Mouse (Mus musculus) thymus, postnatal 0 days (tissue): Measurements from ENCODE around the gene Olig2. TPM values are rescaled to one million over a fixed set of nuclear protein-coding genes. Genes with fewer than 3 reads are reported as not detected.
"Not testable (repeated sequence)": the region's sequence is repeated elsewhere in the genome, so short reads cannot be mapped to it uniquely, and the experiment has no call there.

ENCODE experiments used
- DNase-seq: peaks from one replicate; pipeline ENCODE4 v3.0.0-alpha.2; 2015; ENCODE audit warnings: low spot score
- polyA plus RNA-seq: library from polyadenylated mRNA; unstranded; fragments of >200 nt; fragmentation: Nextera tagmentation; extraction: Ambion mirVana; gene quantifications from 2 replicates; pipeline ENCODE4 v1.2.1, GENCODE M21; 2015

Olig2 gene
- polyA plus RNA-seq, 1 experiment from 2014 or later: 0.05 TPM

DNA sequence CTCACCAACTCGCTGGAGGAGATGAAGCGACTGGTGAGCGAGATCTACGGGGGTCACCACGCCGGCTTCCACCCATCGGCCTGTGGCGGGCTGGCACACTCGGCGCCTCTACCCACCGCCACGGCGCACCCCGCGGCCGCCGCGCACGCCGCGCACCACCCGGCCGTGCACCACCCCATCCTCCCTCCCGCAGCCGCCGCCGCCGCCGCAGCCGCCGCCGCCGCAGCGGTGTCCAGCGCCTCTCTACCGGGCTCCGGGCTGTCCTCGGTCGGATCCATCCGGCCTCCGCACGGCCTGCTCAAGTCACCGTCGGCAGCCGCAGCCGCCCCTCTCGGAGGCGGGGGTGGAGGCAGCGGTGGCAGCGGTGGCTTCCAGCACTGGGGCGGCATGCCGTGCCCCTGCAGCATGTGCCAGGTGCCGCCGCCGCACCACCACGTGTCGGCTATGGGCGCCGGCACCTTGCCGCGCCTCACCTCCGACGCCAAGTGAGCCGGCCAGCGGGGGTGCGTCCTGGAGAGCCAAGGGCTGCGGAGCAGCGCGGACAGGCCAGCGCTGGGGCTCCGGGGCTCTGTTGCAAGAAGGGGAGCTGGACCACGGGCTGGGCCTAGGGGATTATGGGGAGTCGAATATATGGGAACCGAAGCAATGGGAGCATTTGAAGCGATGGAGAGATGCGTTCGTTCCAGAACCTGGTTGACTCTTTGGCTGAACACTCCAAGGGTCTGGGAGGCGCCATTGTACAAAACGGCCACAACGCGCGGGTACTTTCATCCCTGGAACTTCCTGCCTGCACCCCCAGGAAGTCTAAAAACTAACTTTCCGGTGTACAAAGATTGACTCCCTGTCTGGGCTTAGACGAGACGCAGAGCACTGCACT lies 1.9 kb downstream of the Olig2 start:
- no peak for DNase-seq

DNA sequence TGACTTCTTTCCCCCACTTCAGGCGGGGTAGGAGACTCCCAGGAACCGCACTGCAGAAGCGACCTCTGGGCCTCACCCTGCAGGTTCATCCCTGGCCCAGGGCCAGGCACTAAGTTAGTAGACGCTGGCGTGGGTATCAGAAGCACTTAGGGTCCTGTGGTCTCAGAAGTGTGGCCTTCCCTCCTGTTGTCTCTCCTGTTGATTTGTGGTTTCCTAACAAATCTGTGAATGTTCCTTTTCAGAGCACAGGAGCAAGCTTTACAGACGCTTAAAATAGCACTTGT lies 2.4 kb downstream of the Olig2 start:
- no peak for DNase-seq

DNA sequence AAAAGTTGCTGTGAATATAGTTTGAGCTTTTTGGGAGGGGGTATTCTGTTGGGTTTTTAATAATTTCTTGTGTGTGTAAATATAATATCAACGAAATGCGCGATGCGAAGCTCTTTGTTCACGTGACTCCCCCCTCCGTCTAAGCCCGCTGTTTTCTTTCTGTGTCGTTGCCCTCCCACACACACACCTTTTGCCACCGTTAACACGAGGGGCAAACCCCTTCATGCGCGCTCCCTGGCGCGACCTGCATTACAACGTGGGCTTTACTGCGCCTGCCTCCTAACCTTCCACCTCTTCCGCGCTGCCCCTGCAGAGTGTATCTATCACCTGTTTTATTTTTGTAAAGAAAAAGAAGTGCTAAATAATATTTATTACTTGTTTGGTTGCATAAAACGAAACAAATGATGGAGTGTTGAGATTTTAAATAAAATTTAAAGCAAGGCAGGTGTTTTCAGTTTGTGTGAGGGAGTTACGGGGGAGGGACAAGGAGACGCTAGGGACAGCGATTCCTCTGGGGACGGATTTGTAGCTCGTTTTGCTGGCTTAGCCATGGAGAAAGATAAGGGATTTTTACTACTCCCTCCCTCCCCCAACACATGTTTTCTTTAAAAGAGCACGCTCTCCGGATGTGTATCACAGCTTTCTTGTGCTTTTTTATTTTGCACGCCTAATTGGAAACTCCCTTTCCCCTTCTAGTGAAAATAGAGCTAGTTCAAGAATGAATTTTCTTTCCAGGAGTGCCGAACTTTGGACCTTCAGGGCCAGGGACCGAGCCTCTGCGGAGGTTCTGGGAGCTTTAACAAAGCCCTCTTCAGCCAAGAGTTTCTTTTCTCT lies 3.2 kb downstream of the Olig2 start:
- no peak for DNase-seq

DNA sequence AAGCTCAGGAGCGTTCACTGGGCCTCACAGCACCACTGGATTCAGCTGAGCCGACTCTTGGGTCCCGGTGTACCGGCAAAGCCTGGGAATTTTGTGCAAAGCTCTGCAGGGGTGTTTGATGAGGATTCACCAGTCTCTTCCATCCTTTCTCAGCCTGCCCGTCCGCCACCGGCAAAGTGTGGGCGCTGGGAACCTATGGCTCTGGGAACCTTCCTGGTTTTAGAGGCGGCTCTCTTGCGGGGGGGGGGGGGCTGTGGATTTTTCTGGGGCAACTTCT lies 3.8 kb downstream of the Olig2 start:
- no peak for DNase-seq

DNA sequence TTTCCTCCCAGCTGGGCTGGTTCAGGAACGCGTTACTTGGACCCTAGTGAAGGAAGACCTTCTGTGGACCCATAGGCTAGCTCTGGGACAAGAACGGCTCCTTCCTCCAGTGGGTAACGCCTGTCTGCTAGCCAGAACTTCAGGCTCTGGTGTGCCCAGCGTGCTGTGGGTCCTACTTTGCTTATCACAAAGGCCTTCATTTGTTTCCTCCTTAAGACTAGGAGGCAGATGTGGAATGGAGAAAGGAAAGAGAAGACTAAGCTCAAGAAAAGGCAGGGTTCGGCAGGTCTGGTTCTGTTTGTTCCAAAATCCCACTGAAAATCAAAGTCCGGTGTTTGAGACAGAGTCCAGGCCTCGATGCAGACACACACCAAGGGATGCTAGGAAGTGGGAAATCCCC lies 4.4 kb downstream of the Olig2 start:
- no peak for DNase-seq

DNA sequence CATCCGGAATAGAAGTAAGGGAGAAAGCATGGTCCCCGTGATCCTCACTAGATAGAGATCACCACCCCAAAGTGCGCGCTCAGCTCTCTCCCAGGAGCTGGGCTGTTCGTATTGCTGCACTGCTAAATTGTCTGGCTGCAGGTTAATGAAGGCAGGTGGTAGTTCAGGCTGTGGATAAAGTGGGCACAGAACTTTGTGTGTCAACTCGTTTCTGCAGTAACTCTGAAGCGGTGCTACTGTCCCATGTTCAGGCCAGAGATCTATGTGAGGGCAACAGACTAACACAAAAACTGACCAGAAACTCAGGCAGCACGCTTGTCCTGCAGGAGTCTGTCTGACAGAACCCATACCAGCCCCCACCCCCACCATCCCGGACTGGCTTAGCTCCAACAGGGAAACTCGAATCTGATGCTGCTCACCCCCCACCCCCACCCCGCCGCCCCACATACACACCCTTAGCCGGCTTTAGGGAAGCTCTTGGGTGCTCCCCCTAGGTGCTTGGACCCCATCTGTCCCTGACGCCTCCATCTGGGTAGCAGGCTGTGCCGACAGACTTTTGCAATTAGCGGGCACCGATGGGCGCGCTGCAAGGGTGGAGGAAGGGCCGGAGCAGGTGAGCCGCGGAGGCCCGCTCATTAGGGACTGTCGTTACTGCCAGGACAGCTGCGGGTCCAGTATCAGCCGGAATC lies 6.7 kb downstream of the Olig2 start:
- DNase-seq: no peak

DNA sequence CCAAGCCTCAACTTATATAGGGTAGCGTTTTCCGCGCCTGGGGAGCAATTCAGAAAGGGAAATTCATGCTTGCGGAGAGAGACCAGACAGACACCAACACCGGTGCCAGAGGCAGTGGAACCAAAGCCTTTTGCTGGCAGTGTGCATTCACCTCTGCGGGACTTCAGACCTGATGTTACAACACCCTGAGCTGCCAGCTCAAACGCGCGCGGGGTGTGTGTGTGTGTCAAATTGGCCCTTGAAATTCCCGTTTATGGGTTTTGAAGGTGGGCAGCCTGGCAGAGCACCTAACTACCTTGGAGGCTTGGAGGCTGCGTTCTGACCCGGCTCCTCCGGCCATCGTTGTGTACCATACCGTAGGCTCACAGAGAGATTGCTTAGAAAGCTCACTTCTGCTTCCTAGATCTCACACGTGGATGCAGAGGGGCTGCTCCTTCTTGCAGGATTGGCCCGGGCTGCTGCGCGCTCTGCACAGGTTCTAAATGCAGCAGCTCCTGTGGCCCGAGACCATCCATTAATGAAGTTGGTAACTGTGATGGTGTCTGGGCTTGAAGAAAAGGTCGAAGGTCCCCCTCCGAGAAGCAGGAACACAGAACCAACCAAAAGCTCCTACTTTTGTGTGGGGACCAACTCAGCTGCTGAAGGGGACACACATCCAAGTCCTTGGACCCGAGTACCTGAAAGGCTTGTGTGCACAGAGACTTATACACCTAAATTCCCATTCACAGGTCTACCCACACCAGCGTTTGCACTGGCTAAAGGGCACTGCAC lies 7.4 kb downstream of the Olig2 start:
- no peak for DNase-seq

DNA sequence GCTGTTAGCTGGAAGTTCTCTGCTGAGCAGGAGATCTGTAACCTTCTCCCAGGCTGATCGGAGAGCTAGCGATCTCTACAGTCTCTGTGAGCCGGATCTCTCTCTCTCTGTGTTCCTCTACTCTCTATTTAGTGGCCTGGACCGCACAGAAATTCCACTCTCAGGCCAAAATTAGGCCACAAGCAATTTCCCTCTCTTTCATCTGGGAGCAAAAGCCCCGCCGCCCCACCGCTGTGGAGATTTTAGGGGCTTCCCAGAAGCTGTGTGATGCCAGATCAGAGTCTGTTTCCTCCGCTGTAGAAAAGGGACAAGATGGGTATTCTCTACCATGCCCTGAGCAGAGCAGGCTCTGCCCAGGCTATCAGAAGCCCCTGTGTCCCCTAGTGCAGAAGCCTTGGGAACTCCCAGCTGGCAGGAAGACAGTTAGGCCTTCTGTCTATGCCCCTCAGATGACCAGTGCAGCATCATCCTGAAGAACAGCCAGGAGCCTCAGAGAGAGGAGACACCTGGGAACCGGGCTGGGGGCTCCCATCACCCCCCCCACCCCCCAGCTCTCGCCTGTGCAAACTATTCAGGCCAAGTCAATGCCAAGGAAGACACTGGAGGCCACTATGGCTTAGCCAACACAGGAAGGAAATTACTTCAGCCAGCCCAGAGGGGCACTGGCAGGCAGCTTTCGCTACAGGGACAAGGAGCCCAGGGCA lies 8.1 kb downstream of the Olig2 start:
- DNase-seq: no peak

DNA sequence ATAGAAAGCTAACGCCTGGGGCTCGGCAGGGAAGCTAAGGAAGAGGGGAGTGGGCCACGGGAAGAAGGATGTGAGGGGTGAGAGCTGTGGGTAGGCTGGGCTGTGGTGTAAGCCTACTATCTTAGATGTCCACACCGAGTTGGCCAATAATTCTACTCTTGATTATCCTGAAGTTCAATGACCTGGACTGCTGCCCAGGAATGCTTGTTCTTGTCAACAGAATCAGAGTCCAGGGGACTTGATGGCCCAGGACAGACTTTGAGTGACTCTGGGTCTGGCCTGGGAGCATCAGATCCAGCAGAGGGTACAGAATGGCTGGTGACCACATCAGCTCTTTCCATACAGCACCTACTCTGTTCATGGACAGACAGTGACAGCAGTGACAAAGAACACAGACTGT lies 13.8 kb downstream of the Olig2 start:
- no peak for DNase-seq

DNA sequence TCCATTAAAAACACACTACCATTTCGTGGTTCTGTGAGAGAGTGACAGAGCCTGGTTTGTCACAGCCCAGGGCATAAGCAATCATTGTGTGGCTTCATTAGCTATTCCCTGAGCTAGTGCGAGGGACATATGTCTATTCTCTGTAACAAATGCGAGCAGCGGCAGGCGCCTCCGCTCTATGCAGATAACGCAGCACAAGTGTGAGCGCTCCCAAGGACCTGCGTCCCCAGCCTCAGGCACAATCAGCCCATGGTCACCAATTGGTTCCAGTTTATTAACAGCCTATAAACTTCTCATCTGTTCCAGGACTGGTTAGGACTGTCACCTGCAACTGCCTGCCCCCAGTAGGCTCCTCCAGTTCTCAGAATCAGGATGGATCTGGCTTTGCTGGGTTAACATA lies 21.0 kb downstream of the Olig2 start:
- no peak for DNase-seq

DNA sequence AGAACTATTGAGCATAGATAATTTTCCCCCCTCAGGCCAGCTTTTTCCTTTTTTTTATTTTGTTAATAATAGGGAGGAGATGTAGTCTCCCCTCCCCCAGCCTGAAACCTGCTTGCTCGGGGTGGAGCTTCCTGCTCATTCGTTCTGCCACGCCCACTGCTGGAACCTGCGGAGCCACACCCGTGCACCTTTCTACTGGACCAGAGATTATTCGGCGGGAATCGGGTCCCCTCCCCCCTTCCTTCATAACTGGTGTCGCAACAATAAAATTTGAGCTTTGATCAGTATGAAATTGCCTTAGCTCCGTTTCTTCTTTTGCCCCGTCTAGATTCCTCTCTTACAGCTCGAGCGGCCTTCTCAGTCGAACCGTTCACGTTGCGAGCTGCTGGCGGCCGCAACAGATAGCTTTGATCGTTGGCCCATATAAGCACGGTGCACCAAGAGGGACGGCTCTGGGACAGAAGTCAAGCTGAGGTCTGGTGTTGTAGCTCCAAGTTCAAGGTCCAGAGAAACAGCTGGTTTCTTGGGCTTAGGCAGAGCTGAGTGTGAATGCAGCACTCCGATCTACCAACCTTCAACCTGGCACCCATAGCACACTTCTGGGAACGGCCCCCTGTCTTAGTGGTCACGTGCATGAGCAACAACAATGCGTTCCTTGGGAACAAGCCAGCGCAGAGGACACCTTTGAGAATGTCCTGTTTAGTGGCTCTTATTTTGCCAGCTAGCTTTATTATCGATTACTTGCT lies 30.3 kb downstream of the Olig2 start:
- not testable (repeated sequence) for DNase-seq

DNA sequence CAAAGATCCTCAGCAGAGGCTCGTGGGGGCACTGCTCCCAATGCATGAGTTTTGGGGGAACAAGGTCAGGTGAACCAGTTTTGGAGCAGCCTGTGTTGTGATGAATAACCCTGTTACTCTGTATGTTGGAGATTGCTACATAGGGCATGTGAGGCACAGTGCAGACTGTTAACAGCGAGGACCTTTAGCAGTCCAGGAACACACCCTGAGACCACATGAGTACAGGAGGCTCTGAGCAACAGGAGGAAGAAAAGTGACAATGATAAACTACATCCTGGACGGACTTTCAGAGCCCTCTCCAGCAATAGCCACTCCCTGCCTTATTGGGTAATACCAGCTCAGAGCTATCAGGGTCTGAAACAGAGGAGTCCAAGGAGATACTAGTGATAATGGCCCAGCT lies 33.7 kb downstream of the Olig2 start:
- DNase-seq: no peak

DNA sequence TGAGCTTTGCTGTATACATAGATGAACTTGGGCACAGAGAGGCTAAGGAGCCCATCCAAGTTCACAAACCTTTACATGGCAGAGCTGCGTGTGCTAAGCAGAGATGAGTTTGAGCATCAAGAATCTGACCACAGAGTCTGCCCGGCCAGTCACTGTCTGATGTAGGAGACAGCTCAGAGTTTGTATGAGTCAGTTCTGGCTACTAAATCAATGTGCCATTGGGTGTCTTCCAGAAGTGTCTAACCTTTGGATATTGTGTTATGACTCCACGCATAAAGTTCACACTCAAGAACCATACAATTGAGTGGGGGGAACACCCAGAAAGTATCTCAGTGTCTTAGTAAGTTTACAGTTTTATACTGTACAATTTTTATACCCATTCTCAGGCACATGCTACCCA lies 35.6 kb downstream of the Olig2 start:
- no peak for DNase-seq

DNA sequence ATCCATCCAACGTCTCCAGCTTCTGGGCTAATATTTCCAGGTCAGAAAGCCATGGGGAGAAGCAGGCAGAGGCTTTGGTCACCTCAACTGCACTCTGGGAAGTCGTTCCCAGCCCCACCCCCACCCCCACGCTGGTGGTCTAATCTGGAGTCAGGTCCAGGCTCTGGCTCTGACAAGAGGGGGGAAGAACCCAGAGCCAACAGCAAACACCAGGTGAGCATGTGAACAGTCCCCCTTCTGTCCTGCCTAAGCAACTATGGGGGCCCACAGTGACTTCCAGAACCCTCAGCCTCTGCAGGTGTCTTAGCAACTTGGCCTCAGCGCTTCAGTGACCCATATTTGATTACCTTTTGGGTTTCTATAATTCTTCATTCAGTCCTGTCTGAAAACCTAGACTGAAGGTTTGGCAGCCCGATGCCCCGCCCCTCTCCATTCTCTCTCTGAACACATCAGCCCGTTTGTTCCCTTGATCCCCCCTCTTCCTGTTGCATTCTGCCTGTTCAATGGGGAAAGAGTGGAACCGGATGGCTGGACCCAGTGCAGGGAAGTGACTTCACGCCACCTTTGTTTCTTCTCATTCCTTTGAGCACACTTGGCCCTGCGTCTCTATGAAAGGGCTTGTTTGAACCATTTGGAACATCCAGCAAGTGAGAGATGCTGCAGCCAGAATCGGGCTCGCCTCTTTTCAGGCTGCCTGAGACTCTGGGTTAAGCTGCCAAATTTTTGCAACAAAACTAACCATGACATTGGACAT lies 37.4 kb downstream of the Olig2 start:
- no peak for DNase-seq

DNA sequence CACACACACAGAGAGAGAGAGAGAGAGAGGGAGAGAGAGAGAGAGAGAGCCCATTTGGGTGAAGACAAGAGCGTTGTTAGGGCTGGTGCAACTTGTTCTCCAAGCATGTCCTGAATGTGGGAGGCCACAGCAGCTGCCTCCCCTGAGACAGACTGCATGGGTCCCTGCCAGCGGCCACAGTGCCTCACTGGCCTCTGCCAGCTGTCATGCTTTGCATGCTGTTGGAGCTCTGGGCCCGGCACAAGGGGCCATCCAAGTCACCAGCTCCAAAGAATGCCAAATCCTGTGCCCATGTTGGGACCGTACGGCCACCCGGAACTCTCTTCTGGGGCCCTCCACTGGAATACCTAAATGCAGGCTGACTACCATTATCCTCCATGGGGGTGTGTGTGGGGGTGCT lies 40.7 kb downstream of the Olig2 start:
- no peak for DNase-seq

DNA sequence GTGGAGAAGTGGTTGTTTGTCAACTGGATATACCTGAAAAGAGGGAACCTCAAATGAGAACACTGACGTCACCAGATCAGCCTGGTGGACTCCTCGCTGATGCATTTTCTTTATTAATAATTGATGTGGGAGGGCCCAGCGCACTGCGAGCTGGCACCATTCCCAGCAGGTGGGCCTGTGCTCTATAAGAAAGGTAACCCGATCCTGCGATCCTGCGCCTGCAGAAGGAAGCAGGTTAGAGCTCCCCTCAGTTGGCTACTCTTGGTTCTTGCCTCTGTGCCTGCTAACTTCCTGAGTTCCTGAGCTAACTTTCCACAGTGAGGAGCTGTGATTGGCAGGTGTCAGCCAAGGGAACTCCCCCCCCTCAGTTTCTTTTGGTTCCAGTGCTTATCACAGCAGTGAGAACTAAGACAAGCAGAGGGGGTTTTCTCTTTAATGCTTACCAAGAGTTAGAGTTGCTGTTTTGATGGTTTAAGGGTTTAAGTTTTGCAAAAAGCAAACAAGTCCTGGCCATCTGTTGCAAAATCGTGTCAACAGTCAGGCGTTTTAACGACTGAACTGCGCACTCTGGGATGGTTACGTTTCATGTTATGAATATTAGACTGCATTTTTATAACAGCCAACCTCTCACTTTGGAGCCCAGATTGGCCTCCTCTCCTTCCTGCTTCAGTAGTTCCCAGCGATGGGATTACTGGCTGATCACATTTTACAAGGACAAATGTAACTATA lies 43.6 kb downstream of the Olig2 start:
- DNase-seq: no peak

DNA sequence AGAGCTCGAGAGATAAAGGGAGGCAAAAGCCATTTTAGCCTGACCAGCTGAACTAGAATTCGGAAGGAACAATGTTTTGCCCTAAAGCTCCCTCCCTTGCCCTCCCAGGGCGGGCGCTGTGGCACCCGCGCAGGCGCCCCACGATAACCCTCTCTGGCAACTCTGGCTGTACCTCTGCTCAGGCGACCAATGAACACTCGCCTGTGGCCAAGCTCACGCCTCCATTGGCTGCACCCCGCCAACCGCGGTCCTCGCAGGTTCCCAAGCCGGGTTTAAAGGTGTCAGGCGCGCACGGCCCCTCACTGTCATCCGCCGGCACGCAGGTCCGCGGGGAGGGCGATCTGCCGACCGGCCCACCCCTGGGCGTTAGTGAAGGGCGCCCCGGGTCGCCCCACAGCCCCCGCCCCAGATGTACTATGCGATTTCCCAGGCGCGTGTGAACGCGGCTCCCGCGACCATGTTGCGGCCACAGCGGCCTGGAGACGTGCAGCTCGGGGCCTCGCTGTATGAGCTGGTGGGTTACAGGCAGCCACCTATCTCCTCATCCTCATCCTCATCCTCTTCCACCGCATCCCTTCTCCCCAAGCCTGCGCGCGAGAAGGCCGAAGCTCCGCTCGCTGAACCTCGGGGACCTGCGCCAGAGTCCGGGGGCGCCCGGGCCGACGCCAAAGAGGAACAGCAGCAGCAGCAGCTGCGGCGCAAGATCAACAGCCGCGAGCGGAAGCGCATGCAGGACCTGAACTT lies 44.4 kb downstream of the Olig2 start, which contains the start of gene Olig1:
Gene Olig1 (plus strand): TSS at position 305 of the 744 bp plus-strand sequence.
- DNase-seq: no peak
